Mouse (Mus musculus): ENCODE data around the gene Nfkbib. TPM values are rescaled to one million over a fixed set of nuclear protein-coding genes. Genes with fewer than 3 reads are reported as not detected.
A peak's percentile ranks its signal among the peaks of the same experiment; 100 is the strongest.

Gene Nfkbib
- polyA plus RNA-seq, 1 experiment from 2014 or later: 29.5 TPM

DNA sequence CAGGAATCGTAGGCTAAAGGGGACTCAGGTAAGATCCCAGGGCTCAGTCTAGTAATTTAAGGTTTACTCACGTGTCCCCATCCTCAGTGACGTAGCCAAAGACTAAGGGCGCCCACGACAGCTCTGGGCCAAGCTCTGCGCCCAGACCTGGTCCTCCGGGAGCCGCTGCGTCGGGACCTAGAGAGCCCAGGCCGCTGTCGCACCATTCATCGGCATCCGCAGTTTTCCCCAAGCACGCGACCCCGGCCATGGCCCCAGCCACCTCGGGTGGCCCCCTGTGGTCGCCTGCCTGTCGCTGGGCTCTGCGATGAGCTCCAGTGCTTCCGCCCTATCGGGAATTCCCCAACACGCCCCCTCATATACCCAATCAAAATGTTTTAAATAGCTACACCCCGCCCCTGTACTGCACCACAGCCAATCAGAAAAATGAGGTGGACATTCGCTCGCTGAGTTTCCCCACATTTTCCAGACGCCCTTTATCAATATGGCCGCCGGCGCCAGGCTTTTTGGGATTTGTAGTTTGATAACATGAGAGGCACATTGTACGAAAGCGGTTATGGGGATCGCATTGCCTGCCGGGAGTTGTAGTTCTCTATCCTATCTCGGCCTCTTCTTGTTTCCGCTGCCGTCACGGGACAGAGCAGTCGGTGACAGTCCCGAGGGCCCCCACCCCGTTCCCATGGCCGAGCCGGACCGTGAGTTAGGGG lies 986 bp downstream of the Nfkbib start, which contains the start of gene Sirt2:
Gene Sirt2 (plus strand): TSS at position 563 of the 707 bp plus-strand sequence.
- peak within 1 kb of the TSS in 1 of 2 experiments; percentile 25; a peak in 1 of 4 replicates for H3K27ac ChIP-seq (replicated peaks in 1 of 2; ENCODE audit: control insufficient read depth in 1 of 2, insufficient read depth in 1 of 2, low read depth in 2 of 2, low read length in 2 of 2)
- peak; percentile 99 for ATAC-seq (ENCODE audit: insufficient number of reproducible peaks, insufficient read depth, low FRiP score, low read depth)

DNA sequence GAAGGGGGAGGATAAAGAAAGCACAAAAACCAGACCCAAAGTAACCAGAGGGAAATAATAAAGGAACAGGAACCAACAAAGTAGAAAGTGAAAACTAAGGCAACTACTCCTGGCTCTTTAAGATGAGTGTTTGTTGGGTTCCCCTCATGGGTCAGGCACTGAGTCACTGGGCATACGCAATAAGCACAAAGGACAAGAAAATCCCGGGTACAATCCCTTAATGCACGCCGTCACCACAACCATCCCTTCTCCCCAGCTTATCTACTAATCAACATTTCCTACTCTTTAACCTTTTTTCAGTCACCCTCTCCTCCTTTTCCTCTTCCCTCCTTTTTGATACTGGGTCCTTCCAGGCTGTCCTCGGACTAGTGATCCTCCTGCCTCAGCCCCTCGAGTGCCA lies 2.1 kb downstream of the Nfkbib start:
- Histone ChIP-seq H3K36me3 (ENCODE audit: control insufficient read depth, insufficient read depth, low read length) (peaks cover 25% of the 10 kb centered on the region), H3K27ac (replicated peaks in 1 of 2; ENCODE audit: control insufficient read depth in 1 of 2, insufficient read depth in 1 of 2, low read depth in 2 of 2, low read length in 2 of 2) (no peak overlapping the region), H3K9ac (ENCODE audit: low read length) (peak overlapping the region; percentile 72; the same call in 1 of the 2 replicates), H3K9me3 (ENCODE audit: control insufficient read depth, low read length) (no peaks in the 10 kb centered on the region), H3K4me2 (ENCODE audit: low read length) (peak overlapping the region; percentile 82), H3K4me3 (ENCODE audit: control insufficient read depth in 1 of 2, insufficient read depth in 1 of 2, low read depth in 1 of 2, low read length in 2 of 2) (peak overlapping the region in 1 of 2 experiments; percentile 75; a peak in 1 of 4 replicates), H3K4me1 (ENCODE audit: control insufficient read depth in 2 of 2, insufficient read depth in 2 of 2, low read length in 2 of 2) (peaks cover 8 to 16% of the 10 kb centered on the region in 2 experiments), H3K27me3 (ENCODE audit: control insufficient read depth, insufficient read depth, low read length) (no peaks in the 10 kb centered on the region)
- 76% methylated on average over 6 of the region's 6 CpGs for WGBS
- no peak for ATAC-seq (ENCODE audit: insufficient number of reproducible peaks, insufficient read depth, low FRiP score, low read depth)

More for the DNA sequence above, 986 bp downstream of the Nfkbib start, which contains the start of gene Sirt2:
- Histone ChIP-seq H3K9me3 (ENCODE audit: control insufficient read depth, low read length) (no peaks in the 10 kb centered on the region), H3K4me3 (ENCODE audit: control insufficient read depth in 1 of 2, insufficient read depth in 1 of 2, low read depth in 1 of 2, low read length in 2 of 2) (peak within 1 kb of the TSS; percentile 71 to 75), H3K36me3 (ENCODE audit: control insufficient read depth, insufficient read depth, low read length) (peaks cover 14% of the 10 kb centered on the region), H3K9ac (ENCODE audit: low read length) (peak within 1 kb of the TSS; percentile 77), H3K27me3 (ENCODE audit: control insufficient read depth, insufficient read depth, low read length) (no peaks in the 10 kb centered on the region), H3K4me1 (ENCODE audit: control insufficient read depth in 2 of 2, insufficient read depth in 2 of 2, low read length in 2 of 2) (peaks cover 8 to 16% of the 10 kb centered on the region in 2 experiments), H3K4me2 (ENCODE audit: low read length) (peak within 1 kb of the TSS; percentile 82)
- under 1% methylated on average over 45 of the region's 45 CpGs for WGBS

DNA sequence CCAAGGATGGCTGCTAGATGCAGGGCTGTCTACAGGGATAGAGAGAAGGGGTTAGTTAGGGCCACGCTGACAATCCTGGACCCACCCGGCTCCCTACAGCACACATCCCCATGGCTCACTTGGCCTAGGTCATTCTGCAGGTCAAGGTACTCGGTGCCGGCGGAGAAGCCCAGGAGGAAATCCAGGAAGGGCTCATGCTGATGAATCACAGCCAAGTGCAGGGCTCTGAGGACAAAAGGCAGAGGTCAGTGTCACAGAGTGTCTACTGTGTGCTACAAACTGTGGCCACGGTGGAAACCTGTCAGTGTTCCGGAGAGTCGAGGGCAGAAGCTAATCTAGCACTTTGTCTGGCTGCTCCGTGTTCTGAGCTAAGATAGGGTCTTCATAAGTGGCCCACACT lies 5.4 kb downstream of the Nfkbib start:
- Histone ChIP-seq H3K36me3 (ENCODE audit: control insufficient read depth, insufficient read depth, low read length) (peaks cover 39% of the 10 kb centered on the region), H3K4me1 (ENCODE audit: control insufficient read depth in 2 of 2, insufficient read depth in 2 of 2, low read length in 2 of 2) (peaks cover 2 to 9% of the 10 kb centered on the region in 2 experiments; a peak in 2 of 4 replicates), H3K4me2 (ENCODE audit: low read length) (no peak overlapping the region), H3K4me3 (ENCODE audit: control insufficient read depth in 1 of 2, insufficient read depth in 1 of 2, low read depth in 1 of 2, low read length in 2 of 2) (no peak overlapping the region), H3K9ac (ENCODE audit: low read length) (no peak overlapping the region), H3K9me3 (ENCODE audit: control insufficient read depth, low read length) (no peaks in the 10 kb centered on the region), H3K27ac (replicated peaks in 1 of 2; ENCODE audit: control insufficient read depth in 1 of 2, insufficient read depth in 1 of 2, low read depth in 2 of 2, low read length in 2 of 2) (no peak overlapping the region), H3K27me3 (ENCODE audit: control insufficient read depth, insufficient read depth, low read length) (0 out of 2 replicates have a peak, but pooled peaks cover 3% of the 10 kb centered on the region)
- 69% methylated on average over 9 of the region's 9 CpGs for WGBS
- no peak for ATAC-seq (ENCODE audit: insufficient number of reproducible peaks, insufficient read depth, low FRiP score, low read depth)

DNA sequence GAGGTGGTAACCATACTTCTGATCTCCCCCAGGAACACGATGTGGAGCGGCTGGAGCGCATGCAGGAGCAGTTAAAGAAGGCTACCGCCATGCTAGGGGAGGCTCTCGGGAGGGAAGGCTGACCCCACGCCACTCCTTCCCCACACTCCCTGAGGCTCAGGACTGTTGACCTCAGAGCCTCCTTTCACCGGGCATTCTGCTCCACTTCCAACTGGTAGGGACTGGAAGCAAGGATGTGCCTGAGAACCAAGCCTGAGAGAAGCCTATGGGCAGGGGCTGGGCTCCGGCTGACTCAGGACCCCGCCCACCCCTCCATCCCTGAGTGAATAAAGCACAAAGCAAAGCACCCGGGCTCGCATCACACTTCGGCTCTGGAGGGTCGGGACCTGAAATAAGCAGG lies 8.7 kb downstream of the Nfkbib start:
- H3K4me2 ChIP-seq (ENCODE audit: low read length): no peak overlapping the region
- H3K27ac ChIP-seq (replicated peaks in 1 of 2; ENCODE audit: control insufficient read depth in 1 of 2, insufficient read depth in 1 of 2, low read depth in 2 of 2, low read length in 2 of 2): no peak overlapping the region
- ATAC-seq (ENCODE audit: insufficient number of reproducible peaks, insufficient read depth, low FRiP score, low read depth): no peak
- H3K27me3 ChIP-seq (ENCODE audit: control insufficient read depth, insufficient read depth, low read length): peaks cover 22% of the 10 kb centered on the region
- H3K4me3 ChIP-seq (ENCODE audit: control insufficient read depth in 1 of 2, insufficient read depth in 1 of 2, low read depth in 1 of 2, low read length in 2 of 2): no peak overlapping the region
- no peak overlapping the region for H3K9ac ChIP-seq (ENCODE audit: low read length)
- no peaks in the 10 kb centered on the region for H3K4me1 ChIP-seq (ENCODE audit: control insufficient read depth in 2 of 2, insufficient read depth in 2 of 2, low read length in 2 of 2)
- peaks cover 44% of the 10 kb centered on the region for H3K36me3 ChIP-seq (ENCODE audit: control insufficient read depth, insufficient read depth, low read length)
- WGBS: 78% methylated on average over 13 of the region's 13 CpGs
- no peaks in the 10 kb centered on the region for H3K9me3 ChIP-seq (ENCODE audit: control insufficient read depth, low read length)

DNA sequence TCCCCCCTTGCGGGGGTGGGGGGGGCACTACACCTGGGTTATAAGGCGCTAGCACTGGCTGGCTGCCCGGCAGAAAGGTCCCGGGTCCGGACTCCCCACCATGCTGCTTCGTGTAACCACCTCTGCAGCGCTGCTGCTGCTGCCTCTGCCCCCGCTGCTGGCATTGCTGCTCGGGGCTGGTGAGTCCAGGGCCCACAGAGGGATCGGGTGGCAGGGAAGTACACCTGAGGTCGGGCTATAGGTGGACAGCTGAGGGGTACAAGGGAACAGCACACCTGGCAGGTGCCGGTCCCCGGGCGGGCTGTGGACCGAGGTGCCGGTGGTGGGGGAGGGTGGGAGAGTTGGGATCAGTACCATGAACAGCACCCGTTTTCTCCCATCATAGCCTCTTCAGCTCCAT lies 11.2 kb downstream of the Nfkbib start, which contains the start of gene Ccer2:
Gene Ccer2 (plus strand): TSS at position 96 of the 400 bp plus-strand sequence.
- no peak for ATAC-seq (ENCODE audit: insufficient number of reproducible peaks, insufficient read depth, low FRiP score, low read depth)
- no peak within 1 kb of the TSS for H3K9ac ChIP-seq (ENCODE audit: low read length)
- peaks cover 39% of the 10 kb centered on the region for H3K36me3 ChIP-seq (ENCODE audit: control insufficient read depth, insufficient read depth, low read length)
- no peak within 1 kb of the TSS for H3K4me2 ChIP-seq (ENCODE audit: low read length)
- H3K9me3 ChIP-seq (ENCODE audit: control insufficient read depth, low read length): no peaks in the 10 kb centered on the region
- no peak within 1 kb of the TSS for H3K27ac ChIP-seq (replicated peaks in 1 of 2; ENCODE audit: control insufficient read depth in 1 of 2, insufficient read depth in 1 of 2, low read depth in 2 of 2, low read length in 2 of 2)
- H3K4me1 ChIP-seq (ENCODE audit: control insufficient read depth in 2 of 2, insufficient read depth in 2 of 2, low read length in 2 of 2): no peaks in the 10 kb centered on the region
- 3% methylated on average over 16 of the region's 17 CpGs for WGBS
- peaks cover 22% of the 10 kb centered on the region for H3K27me3 ChIP-seq (ENCODE audit: control insufficient read depth, insufficient read depth, low read length)
- H3K4me3 ChIP-seq (ENCODE audit: control insufficient read depth in 1 of 2, insufficient read depth in 1 of 2, low read depth in 1 of 2, low read length in 2 of 2): no peak within 1 kb of the TSS

DNA sequence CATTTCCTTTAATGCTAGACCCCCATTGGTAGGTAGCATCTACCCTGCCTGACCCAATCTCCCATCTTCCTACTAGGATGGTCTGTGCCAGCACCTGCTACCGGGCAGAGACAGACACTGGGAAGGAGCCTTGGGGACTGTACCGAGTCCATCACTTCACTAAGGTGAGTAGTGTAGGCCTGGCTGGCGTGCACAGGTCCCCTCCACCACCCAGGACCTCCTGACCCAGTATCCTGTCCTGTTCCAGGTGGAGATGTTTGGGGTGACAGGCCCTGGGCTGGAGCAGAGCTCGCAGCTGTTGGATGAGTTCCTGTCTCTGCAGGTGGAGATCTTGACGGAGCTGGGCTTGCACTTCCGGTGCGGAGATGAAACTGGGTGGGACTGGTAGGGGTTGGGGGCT lies 17.4 kb downstream of the Nfkbib start:
- Histone ChIP-seq H3K27ac (replicated peaks in 1 of 2; ENCODE audit: control insufficient read depth in 1 of 2, insufficient read depth in 1 of 2, low read depth in 2 of 2, low read length in 2 of 2) (no peak overlapping the region), H3K9ac (ENCODE audit: low read length) (no peak overlapping the region), H3K9me3 (ENCODE audit: control insufficient read depth, low read length) (no peaks in the 10 kb centered on the region), H3K36me3 (ENCODE audit: control insufficient read depth, insufficient read depth, low read length) (peaks cover 58% of the 10 kb centered on the region), H3K4me2 (ENCODE audit: low read length) (no peak overlapping the region), H3K4me1 (ENCODE audit: control insufficient read depth in 2 of 2, insufficient read depth in 2 of 2, low read length in 2 of 2) (no peaks in the 10 kb centered on the region), H3K4me3 (ENCODE audit: control insufficient read depth in 1 of 2, insufficient read depth in 1 of 2, low read depth in 1 of 2, low read length in 2 of 2) (no peak overlapping the region), H3K27me3 (ENCODE audit: control insufficient read depth, insufficient read depth, low read length) (no peaks in the 10 kb centered on the region)
- 93% methylated on average over 7 of the region's 7 CpGs for WGBS
- ATAC-seq (ENCODE audit: insufficient number of reproducible peaks, insufficient read depth, low FRiP score, low read depth): no peak

DNA sequence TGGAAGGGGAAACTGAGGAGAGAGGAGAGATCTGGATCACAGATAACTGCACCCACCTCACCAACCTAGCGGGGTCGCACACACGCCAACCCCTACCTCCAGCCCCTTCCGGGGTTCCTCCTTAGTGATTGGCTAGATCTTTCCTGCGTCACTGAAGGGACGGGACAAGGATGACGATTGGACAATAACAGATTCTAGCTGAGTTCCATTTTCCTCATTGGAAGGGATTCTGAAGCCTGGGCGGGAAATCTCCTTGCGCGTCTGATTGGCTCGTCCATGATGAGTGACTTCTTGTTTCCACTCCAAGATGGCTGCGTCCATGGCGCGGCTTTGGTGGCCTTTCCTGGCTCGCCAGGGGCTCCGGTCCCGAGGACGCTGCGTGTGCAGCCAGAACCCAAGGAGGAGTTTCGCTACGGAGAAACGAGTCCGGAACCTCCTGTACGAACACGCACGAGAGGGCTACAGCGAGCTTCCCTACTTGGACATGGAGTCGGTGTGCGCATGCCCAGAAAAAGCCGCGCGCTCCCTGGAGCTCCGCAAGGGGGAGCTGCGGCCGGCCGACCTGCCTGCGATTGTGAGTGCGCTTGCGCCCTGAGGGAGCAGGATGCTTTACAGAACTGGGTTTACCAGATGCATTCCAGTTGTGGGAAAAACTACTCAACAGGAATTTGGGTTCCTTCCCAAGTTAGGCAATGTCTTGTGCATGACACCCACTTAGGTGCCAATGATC lies 25.4 kb downstream of the Nfkbib start, which contains the start of the genes Mrps12 and Sars2:
Gene Mrps12 (minus strand): TSS at position 112 of the 730 bp plus-strand sequence.
Gene Sars2 (plus strand): TSS at position 284 of the 730 bp plus-strand sequence.
- Histone ChIP-seq H3K4me1 (ENCODE audit: control insufficient read depth in 2 of 2, insufficient read depth in 2 of 2, low read length in 2 of 2) (peaks cover 5 to 14% of the 10 kb centered on the region in 2 experiments), H3K9ac (ENCODE audit: low read length) (peak within 1 kb of the TSS; percentile 88), H3K27ac (replicated peaks in 1 of 2; ENCODE audit: control insufficient read depth in 1 of 2, insufficient read depth in 1 of 2, low read depth in 2 of 2, low read length in 2 of 2) (peak within 1 kb of the TSS; percentile 78 to 91), H3K4me2 (ENCODE audit: low read length) (peak within 1 kb of the TSS; percentile 95), H3K27me3 (ENCODE audit: control insufficient read depth, insufficient read depth, low read length) (no peaks in the 10 kb centered on the region), H3K9me3 (ENCODE audit: control insufficient read depth, low read length) (no peaks in the 10 kb centered on the region), H3K36me3 (ENCODE audit: control insufficient read depth, insufficient read depth, low read length) (peaks cover 56% of the 10 kb centered on the region), H3K4me3 (ENCODE audit: control insufficient read depth in 1 of 2, insufficient read depth in 1 of 2, low read depth in 1 of 2, low read length in 2 of 2) (peak within 1 kb of the TSS; percentile 76 to 96)
- WGBS: 0% methylated on average over 39 of the region's 39 CpGs
- ATAC-seq (ENCODE audit: insufficient number of reproducible peaks, insufficient read depth, low FRiP score, low read depth): peak; percentile 98
